Mouse (Mus musculus): ENCODE measurements around the gene Lmln. TPM values are rescaled to one million over a fixed set of nuclear protein-coding genes. Genes with fewer than 3 reads are reported as not detected.
A peak's percentile ranks its signal among the peaks of the same experiment; 100 is the strongest.
"Not testable (repeated sequence)": the region's sequence is repeated elsewhere in the genome, so short reads cannot be mapped to it uniquely, and the experiment has no call there.

Gene Lmln
- polyA plus RNA-seq, 1 experiment from 2014 or later, result 0.71 TPM

DNA sequence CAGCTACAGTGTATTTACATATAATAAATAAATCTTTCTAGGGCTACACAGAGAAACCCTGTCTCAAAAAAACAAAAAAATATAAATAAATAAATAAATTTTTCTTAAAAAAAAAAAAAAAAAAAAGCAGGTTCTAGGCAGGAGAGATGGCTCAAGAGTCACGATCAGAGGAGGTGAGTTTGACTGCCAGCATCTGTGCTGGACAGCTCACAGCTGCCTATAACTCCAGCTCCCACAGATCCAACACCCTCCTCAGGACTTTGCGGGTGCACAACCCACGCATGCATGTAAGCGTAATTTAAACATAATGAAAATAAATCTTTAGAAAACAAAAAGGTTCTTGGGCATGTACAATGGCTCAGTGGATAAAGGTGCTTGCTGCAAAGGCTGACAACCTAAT lies 26.3 kb upstream of the Lmln start:
- H3K36me3 ChIP-seq, result no peaks in the 10 kb centered on the region
- H3K27ac ChIP-seq, result no peak overlapping the region
- H3K27me3 ChIP-seq, result no peaks in the 10 kb centered on the region
- ATAC-seq (ENCODE audit: low read depth), result no peak
- no peak overlapping the region for H3K4me3 ChIP-seq (replicated peaks)
- H3K4me2 ChIP-seq, result no peak overlapping the region
- H3K9me3 ChIP-seq (replicated peaks), result no peaks in the 10 kb centered on the region
- 66% methylated on average over 4 of the region's 4 CpGs for WGBS (ENCODE audit: insufficient replicate concordance)
- no peak overlapping the region for H3K9ac ChIP-seq
- no peak for DNase-seq
- no peaks in the 10 kb centered on the region for H3K4me1 ChIP-seq (replicated peaks)

DNA sequence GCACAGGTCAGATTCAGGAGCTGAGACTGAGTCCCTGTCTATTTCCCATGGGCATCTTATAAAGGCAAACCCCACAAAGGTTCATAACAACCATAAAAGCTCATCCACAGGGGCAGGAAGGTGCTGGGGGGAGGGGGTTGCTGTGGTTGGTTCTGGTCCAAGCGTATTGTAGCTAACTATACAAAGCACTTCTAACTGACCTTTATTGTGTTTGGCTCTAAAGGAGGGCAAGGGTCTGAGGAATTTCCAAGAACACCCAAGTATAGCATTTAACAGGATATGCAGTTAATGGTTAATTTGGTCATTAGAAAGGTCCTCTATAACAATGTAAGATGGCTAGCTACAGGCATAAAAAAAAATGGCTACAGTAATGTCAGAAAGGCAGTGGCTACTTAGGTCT lies 19.6 kb upstream of the Lmln start:
- 0 out of 2 replicates have a peak, but pooled peaks cover 3% of the 10 kb centered on the region for H3K4me1 ChIP-seq (replicated peaks)
- H3K9ac ChIP-seq, result no peak overlapping the region
- no peak overlapping the region for H3K4me3 ChIP-seq (replicated peaks)
- H3K4me2 ChIP-seq, result no peak overlapping the region
- H3K9me3 ChIP-seq (replicated peaks), result no peaks in the 10 kb centered on the region
- DNase-seq, result no peak
- no peak overlapping the region for H3K27ac ChIP-seq
- 63% methylated on average over 1 of the region's 1 CpGs for WGBS (ENCODE audit: insufficient replicate concordance)
- no peak for ATAC-seq (ENCODE audit: low read depth)
- no peaks in the 10 kb centered on the region for H3K36me3 ChIP-seq
- H3K27me3 ChIP-seq, result no peaks in the 10 kb centered on the region

DNA sequence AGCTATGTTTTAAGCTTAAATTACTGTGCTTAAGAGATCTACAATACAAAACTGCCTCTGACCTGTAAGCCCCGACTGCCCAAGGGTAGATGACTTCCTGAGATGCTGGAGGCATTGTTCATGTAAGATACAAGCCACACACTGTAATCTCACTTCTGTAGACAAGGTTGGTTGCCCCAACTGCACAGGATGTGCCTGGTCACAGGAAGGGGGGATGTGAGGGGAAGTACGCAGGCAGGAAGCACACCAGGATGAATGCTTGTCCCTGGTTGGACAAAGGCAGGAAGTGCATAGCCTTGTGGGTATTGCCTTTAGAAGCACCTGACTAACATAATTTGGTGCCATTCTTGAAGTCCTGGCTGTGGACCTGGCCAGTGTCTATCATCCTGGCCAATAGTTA lies 19.1 kb upstream of the Lmln start:
- no peak overlapping the region for H3K4me2 ChIP-seq
- no peak overlapping the region for H3K27ac ChIP-seq
- WGBS (ENCODE audit: insufficient replicate concordance), result 28% methylated on average over 2 of the region's 2 CpGs
- no peaks in the 10 kb centered on the region for H3K27me3 ChIP-seq
- DNase-seq (no peak), ATAC-seq (ENCODE audit: low read depth) (no peak)
- H3K9ac ChIP-seq, result no peak overlapping the region
- H3K4me1 ChIP-seq (replicated peaks), result 0 out of 2 replicates have a peak, but pooled peaks cover 3% of the 10 kb centered on the region
- no peaks in the 10 kb centered on the region for H3K36me3 ChIP-seq
- H3K4me3 ChIP-seq (replicated peaks), result no peak overlapping the region
- H3K9me3 ChIP-seq (replicated peaks), result no peaks in the 10 kb centered on the region

DNA sequence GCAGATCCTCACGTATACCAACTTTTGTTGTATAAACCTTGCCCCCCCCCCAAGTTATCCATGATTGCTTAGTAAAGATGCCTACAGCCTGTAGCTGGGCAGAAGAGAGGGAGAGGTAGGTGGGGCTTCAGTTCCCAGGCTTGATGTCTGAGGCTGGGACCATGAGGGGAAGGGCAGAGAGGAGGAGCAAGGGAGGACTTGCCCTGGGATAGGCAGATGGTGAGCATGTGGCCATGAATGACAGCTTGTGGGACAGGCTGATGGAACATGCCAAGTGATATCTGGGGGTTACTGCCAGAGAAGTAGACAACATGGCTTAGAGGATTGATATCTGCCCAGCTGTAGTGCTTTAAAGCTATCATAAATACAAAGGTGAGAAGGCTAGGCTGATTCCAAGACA lies 14.3 kb upstream of the Lmln start:
- Histone ChIP-seq H3K4me1 (replicated peaks) (no peaks in the 10 kb centered on the region), H3K27ac (no peak overlapping the region), H3K9me3 (replicated peaks) (no peaks in the 10 kb centered on the region), H3K4me3 (replicated peaks) (no peak overlapping the region), H3K9ac (no peak overlapping the region), H3K27me3 (no peaks in the 10 kb centered on the region), H3K4me2 (no peak overlapping the region), H3K36me3 (no peaks in the 10 kb centered on the region)
- WGBS (ENCODE audit: insufficient replicate concordance), result 66% methylated on average over 1 of the region's 1 CpGs
- DNase-seq (no peak), ATAC-seq (ENCODE audit: low read depth) (no peak)

DNA sequence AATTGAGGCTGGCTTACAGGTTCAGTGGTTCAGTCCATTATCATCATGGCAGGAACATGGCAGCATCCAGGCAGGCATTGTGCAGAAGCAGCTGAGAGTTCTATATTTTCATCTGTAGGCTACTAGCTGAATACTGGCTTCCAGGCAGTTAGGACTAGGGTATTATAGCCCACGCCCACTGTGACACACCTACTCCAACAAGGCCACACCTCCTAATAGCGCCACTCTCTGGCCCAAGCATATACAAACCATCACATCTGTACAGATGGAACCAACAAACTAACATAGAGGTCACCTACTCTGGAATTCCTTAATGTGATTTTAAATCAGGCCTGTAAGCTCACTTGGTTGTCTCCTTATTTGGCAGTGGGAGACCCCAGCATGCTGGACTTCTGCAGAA lies 13.6 kb upstream of the Lmln start:
- Histone ChIP-seq H3K4me1 (replicated peaks) (no peaks in the 10 kb centered on the region), H3K27ac (no peak overlapping the region), H3K9me3 (replicated peaks) (no peaks in the 10 kb centered on the region), H3K4me3 (replicated peaks) (no peak overlapping the region), H3K4me2 (no peak overlapping the region), H3K36me3 (no peaks in the 10 kb centered on the region), H3K27me3 (no peaks in the 10 kb centered on the region), H3K9ac (no peak overlapping the region)
- no peak for ATAC-seq (ENCODE audit: low read depth)
- DNase-seq, result no peak
- WGBS (ENCODE audit: insufficient replicate concordance), result 56% methylated on average over 2 of the region's 2 CpGs

DNA sequence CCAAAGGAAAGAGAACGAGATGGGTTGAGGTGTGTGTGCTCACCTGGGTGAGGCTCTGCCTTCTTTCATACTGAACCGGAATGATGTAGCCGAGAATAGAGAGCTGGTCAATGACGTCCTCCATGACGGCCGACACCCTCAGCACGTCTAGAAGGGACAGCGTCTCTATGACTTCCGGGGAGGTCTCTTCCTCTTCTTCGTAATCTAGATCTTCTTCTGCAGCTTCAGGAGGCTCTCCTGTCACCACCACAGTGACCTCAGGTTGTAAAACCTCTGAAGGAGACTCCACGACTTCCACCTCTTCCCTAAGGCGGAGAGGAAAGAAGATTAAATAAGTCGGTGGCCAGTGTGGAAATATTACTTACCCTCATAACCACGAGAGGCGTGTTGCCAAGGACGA lies 12.5 kb upstream of the Lmln start:
- H3K36me3 ChIP-seq, result no peaks in the 10 kb centered on the region
- H3K9me3 ChIP-seq (replicated peaks), result no peaks in the 10 kb centered on the region
- no peaks in the 10 kb centered on the region for H3K27me3 ChIP-seq
- ATAC-seq (ENCODE audit: low read depth) (no peak), DNase-seq (no peak)
- 56% methylated on average over 16 of the region's 16 CpGs for WGBS (ENCODE audit: insufficient replicate concordance)
- no peak overlapping the region for H3K9ac ChIP-seq
- H3K4me3 ChIP-seq (replicated peaks), result no peak overlapping the region
- no peak overlapping the region for H3K4me2 ChIP-seq
- H3K27ac ChIP-seq, result no peak overlapping the region
- H3K4me1 ChIP-seq (replicated peaks), result no peaks in the 10 kb centered on the region

DNA sequence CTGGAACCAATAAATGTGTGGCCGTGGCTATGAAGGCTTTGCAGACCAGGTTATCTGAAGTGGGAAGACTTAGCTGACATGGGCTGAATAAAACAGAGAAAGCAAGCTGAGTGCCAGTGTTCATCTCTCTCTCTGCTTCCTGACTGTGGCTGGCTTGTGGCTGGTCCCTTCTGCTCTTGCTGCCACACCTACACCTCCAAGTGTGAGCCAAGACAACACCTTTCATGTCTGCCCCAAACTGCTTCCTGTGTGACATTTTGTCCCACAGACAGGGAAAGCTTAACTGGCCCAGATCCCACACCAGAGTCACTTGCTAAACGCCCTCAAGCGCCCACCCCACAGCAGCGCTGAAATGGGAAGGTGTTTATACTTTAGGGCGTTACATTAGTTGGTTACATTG lies 9.2 kb upstream of the Lmln start:
- H3K4me3 ChIP-seq (replicated peaks), result no peak overlapping the region
- no peaks in the 10 kb centered on the region for H3K27me3 ChIP-seq
- no peaks in the 10 kb centered on the region for H3K9me3 ChIP-seq (replicated peaks)
- peaks cover 4% of the 10 kb centered on the region for H3K36me3 ChIP-seq
- peaks cover 9% of the 10 kb centered on the region for H3K4me1 ChIP-seq (replicated peaks)
- no peak overlapping the region for H3K27ac ChIP-seq
- no peak overlapping the region for H3K9ac ChIP-seq
- 67% methylated on average over 5 of the region's 5 CpGs for WGBS (ENCODE audit: insufficient replicate concordance)
- H3K4me2 ChIP-seq, result no peak overlapping the region
- ATAC-seq (ENCODE audit: low read depth) (no peak), DNase-seq (no peak)

DNA sequence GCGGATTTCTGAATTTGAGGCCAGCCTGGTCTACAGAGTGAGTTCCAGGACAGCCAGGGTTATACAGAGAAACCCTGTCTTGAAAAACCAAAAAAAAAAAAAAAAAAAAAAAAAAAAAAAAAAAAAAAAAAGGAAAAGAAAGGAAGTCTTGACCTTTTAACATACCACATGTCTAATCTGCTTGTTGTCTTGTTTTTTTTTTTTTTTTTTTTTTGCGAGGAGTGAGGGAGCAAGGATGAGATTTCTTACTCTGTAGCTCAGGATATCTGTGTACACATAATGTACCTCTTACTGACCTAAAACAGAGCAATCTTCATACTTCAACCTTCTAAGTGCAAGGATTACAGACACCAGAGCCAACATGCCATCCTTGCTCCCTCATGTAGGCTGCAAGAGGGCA lies 7.4 kb upstream of the Lmln start:
- not testable (repeated sequence) for H3K27ac ChIP-seq; H3K4me3 ChIP-seq (replicated peaks); H3K4me2 ChIP-seq; ATAC-seq (ENCODE audit: low read depth); H3K9me3 ChIP-seq (replicated peaks); H3K9ac ChIP-seq; H3K27me3 ChIP-seq; DNase-seq
- Histone ChIP-seq H3K4me1 (replicated peaks) (peaks cover 27% of the 10 kb centered on the region), H3K36me3 (peaks cover 22% of the 10 kb centered on the region)
- WGBS (ENCODE audit: insufficient replicate concordance), result 72% methylated on average over 2 of the region's 2 CpGs

DNA sequence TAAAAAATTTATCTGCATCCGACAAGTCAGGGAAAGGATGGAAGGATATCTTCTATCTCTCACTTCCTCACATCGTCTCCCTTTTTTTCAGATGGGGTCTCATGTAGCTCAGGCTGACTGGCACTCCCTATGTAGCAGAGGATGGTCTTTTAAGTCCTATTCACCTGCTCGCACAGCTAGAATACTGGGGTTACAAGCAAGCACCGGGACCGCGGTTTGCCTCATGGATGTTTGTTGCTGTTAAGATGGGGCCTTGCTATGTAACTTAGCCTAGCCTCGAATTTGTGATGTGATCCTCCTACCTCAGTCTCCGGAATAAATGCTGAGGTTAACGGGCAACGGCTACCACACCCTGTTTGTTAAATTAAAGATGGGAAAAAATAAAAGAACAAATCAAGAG lies 6.7 kb upstream of the Lmln start:
- no peaks in the 10 kb centered on the region for H3K27me3 ChIP-seq
- H3K4me2 ChIP-seq, result peak overlapping the region; percentile 72
- DNase-seq (peak; percentile 15), ATAC-seq (ENCODE audit: low read depth) (peak; percentile 9; the same call in 1 of the 2 replicates)
- WGBS (ENCODE audit: insufficient replicate concordance), result 16% methylated on average over 10 of the region's 10 CpGs
- H3K36me3 ChIP-seq, result peaks cover 29% of the 10 kb centered on the region
- H3K9me3 ChIP-seq (replicated peaks), result no peaks in the 10 kb centered on the region
- peak overlapping the region; percentile 42; the same call in 1 of the 2 replicates for H3K9ac ChIP-seq
- no peak overlapping the region for H3K27ac ChIP-seq
- H3K4me1 ChIP-seq (replicated peaks), result peaks cover 32% of the 10 kb centered on the region
- H3K4me3 ChIP-seq (replicated peaks), result peak overlapping the region; percentile 80

DNA sequence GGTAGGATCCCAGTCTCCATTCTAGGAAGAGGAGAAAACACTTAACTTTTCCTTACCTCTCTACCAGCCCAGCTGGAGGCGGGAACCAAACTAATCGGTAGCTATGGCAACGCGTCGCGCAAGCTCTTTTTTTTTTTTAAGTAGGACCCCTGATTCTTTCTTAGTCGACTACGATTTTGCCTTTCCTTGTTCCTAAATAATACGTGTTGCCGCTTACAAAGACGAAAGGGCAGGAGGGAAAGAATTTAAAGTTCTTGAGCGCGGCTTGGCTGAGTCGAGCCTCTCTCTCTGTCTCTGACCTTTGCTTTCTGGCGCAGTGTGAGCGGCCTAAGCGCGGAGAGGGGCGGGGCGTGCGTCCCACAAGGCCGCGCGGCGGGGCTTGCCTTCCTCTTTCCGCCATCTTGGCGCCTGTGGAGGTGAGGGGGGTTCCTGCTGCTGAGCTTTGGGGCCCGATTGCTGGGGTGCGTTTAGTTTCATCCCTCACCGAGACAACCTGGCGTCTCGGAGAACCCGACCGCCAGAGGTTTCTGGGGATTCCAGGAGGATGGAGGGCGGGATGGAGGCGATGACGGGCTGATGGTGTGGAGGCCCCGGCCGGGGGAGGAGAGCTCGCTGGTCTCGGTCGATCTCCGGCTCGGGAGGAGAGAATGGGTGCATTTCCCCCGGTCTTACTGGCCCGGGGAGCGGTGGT lies 6.1 kb upstream of the Lmln start, which contains the start of the genes Iqcg and Rpl35a:
Gene Iqcg (minus strand): TSS at position 124 of the 691 bp plus-strand sequence.
Gene Rpl35a (plus strand): TSS at position 359 of the 691 bp plus-strand sequence.
- Histone ChIP-seq H3K4me1 (replicated peaks) (peaks cover 36% of the 10 kb centered on the region), H3K36me3 (peaks cover 32% of the 10 kb centered on the region), H3K9me3 (replicated peaks) (no peaks in the 10 kb centered on the region), H3K27me3 (no peaks in the 10 kb centered on the region), H3K9ac (peak within 1 kb of the TSS; percentile 96), H3K27ac (peak within 1 kb of the TSS; percentile 88), H3K4me2 (peak within 1 kb of the TSS; percentile 72), H3K4me3 (replicated peaks) (peak within 1 kb of the TSS; percentile 80)
- WGBS (ENCODE audit: insufficient replicate concordance), result under 1% methylated on average over 46 of the region's 47 CpGs
- ATAC-seq (ENCODE audit: low read depth) (peak; percentile 87), DNase-seq (peak; percentile 82)

DNA sequence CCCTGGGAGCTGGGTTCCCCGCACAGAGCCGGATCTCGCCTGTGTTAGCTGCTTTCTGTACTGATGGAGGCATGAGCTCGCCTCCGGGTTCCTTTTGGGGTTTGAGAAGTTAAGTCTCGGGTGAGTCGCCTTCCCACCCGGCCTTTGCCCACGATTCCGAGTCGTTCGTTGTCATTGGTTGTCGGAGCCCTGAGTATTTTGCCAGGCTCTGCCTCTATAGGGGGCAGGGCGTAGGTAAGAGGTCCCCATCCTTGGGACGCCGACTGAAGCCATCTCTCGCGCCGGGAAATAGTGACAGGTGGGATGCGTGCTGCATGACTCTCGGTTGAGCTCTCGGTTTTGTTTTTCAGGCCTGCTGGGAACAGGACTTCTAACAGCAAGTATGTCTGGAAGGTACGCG lies 5.5 kb upstream of the Lmln start:
- peak overlapping the region; percentile 80 for H3K4me3 ChIP-seq (replicated peaks)
- H3K27ac ChIP-seq, result peak overlapping the region; percentile 88
- H3K27me3 ChIP-seq, result no peaks in the 10 kb centered on the region
- ATAC-seq (ENCODE audit: low read depth) (peak; percentile 32), DNase-seq (no peak)
- H3K4me1 ChIP-seq (replicated peaks), result peaks cover 42% of the 10 kb centered on the region
- H3K4me2 ChIP-seq, result peak overlapping the region; percentile 72
- WGBS (ENCODE audit: insufficient replicate concordance), result under 1% methylated on average over 24 of the region's 24 CpGs
- H3K9ac ChIP-seq, result peak overlapping the region; percentile 96
- H3K9me3 ChIP-seq (replicated peaks), result no peaks in the 10 kb centered on the region
- H3K36me3 ChIP-seq, result peaks cover 32% of the 10 kb centered on the region

DNA sequence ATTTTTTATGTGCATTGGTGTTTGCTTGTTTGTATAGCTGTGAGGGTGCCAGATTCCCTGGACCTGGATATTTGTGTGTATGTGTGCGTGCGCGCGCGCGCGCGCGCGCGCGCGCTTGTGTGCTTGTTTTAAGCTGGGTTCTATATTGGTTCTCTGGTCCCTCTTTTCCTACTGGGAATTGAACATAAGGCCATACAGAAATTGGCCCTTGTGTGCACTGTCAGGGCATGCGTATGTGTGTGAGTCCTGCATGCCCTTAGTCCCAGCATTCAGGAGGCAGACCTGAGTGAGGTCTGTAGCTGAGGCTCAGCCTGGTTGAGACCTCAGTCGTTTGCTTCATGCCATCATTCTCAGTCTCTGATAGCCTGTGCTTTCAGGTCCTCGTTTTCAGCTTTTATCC lies 4.3 kb upstream of the Lmln start:
- H3K4me2 ChIP-seq, result peak overlapping the region; percentile 72
- ATAC-seq (ENCODE audit: low read depth), result no peak
- DNase-seq, result no peak
- H3K9ac ChIP-seq, result peak overlapping the region; percentile 96
- H3K9me3 ChIP-seq (replicated peaks), result no peaks in the 10 kb centered on the region
- H3K36me3 ChIP-seq, result peaks cover 32% of the 10 kb centered on the region
- WGBS (ENCODE audit: insufficient replicate concordance), result 80% methylated on average over 16 of the region's 16 CpGs
- peak overlapping the region; percentile 37 for H3K27ac ChIP-seq
- H3K27me3 ChIP-seq, result no peaks in the 10 kb centered on the region
- peaks cover 50% of the 10 kb centered on the region for H3K4me1 ChIP-seq (replicated peaks)
- H3K4me3 ChIP-seq (replicated peaks), result peak overlapping the region; percentile 80

Data from liver, embryonic 13.5 days (tissue).